Mouse (Mus musculus) lung, adult 2 months (tissue): ENCODE results near the gene Ppm1h.

ENCODE experiments used
- CTCF ChIP-seq: fragments of 200-500 bp; IDR thresholded peaks from 2 replicates; pipeline ENCODE4 v1.5.1; 2011; ENCODE audit warnings: mild to moderate bottlenecking, low read length, control low read depth; ENCODE audit not compliant: insufficient read depth
- POLR2A ChIP-seq: fragments of 200-500 bp; IDR thresholded peaks from 2 replicates; pipeline ENCODE4 v1.6.1; 2011; ENCODE audit warnings: low read depth, mild to moderate bottlenecking, control low read depth, low read length, borderline replicate concordance; ENCODE audit errors: extremely low read depth

- TF ChIP-seq CTCF (no peak), POLR2A (no peak)
These were observed 49.6 kb upstream of the Ppm1h start for GRCm38 (mm10) chr10:122629003-122629402.
